Mouse (Mus musculus): ENCODE data around the gene Ppfia3. TPM values are rescaled to one million over a fixed set of nuclear protein-coding genes. Genes with fewer than 3 reads are reported as not detected.
"Not testable (repeated sequence)": the region's sequence is repeated elsewhere in the genome, so short reads cannot be mapped to it uniquely, and the experiment has no call there.

Gene Ppfia3
- total and polyA plus RNA-seq, 2 experiments from 2014 or later: 0.68 to 1.8 TPM

DNA sequence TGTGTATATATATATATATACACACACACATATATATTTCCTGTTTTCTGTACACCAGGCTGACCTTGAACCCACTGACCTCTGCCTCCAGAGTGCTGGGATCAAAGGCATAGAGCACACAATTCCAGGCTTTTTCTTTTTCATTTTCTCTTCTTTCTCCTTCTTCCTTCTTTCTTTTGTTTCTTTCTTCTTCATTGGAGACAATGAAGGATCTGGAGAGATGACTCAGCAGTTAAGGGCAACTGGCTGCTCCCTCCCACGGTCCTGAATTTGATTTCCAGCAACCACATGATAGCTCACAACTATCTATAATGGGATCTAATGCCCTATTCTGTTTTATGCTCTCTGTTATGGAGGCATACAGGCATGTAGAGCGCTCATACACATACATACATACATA is 30.0 kb upstream of the Ppfia3 start:
- H3K4me1 ChIP-seq (ENCODE audit: control insufficient read depth, insufficient read depth): peaks cover 19% of the 10 kb centered on the region
- no peak overlapping the region for H3K4me3 ChIP-seq (ENCODE audit: low read depth, low read length)
- H3K9me3 ChIP-seq (replicated peaks; ENCODE audit: control insufficient read depth, low read length): no peaks in the 10 kb centered on the region
- WGBS: 70% methylated on average over 2 of the region's 2 CpGs
- DNase-seq (ENCODE audit: low spot score) (no peak), ATAC-seq (ENCODE audit: insufficient read depth, low read depth) (no peak)
- no peaks in the 10 kb centered on the region for H3K27me3 ChIP-seq (ENCODE audit: control insufficient read depth, insufficient read depth, low read length)
- H3K27ac ChIP-seq (ENCODE audit: low read depth): no peak overlapping the region
- TF ChIP-seq CTCF (IDR thresholded peaks at IDR 0.05; ENCODE audit: low read depth): no peak
- TF ChIP-seq EP300 (IDR thresholded peaks at IDR 0.05; ENCODE audit: low read depth): no peak
- H3K9ac ChIP-seq (replicated peaks; ENCODE audit: low read depth, low read length): no peak overlapping the region
- H3K36me3 ChIP-seq (replicated peaks; ENCODE audit: control insufficient read depth, insufficient read depth, low read length): peaks cover 5% of the 10 kb centered on the region
- H3K4me2 ChIP-seq (ENCODE audit: low read depth, low read length): no peak overlapping the region

DNA sequence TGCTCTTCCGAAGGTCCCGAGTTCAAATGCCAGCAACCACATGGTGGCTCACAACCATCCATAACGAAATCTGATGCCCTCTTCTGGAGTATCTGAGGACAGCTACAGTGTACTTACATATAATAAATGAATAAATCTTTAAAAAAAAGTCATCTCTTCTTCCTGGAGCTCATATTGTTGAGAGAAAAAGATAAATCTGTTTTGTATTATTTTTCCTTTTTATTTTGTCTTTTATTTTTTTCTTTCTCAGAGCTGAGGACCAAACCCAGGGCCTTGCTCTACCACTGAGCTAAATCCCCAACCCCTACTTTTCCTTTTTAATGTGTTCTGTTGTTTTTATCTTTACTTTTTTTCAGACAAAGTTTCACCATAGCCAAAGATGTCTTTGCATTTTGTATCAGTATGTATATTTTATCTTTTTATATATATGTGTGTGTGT is 29.5 kb upstream of the Ppfia3 start:
- H3K36me3 ChIP-seq (replicated peaks; ENCODE audit: control insufficient read depth, insufficient read depth, low read length); H3K9me3 ChIP-seq (replicated peaks; ENCODE audit: control insufficient read depth, low read length); H3K27me3 ChIP-seq (ENCODE audit: control insufficient read depth, insufficient read depth, low read length); DNase-seq (ENCODE audit: low spot score): not testable (repeated sequence)
- peak; percentile 14; the same call in 1 of the 2 replicates for TF ChIP-seq CTCF (IDR thresholded peaks at IDR 0.05; ENCODE audit: low read depth)
- H3K4me3 ChIP-seq (ENCODE audit: low read depth, low read length): peak overlapping the region; percentile 53
- H3K9ac ChIP-seq (replicated peaks; ENCODE audit: low read depth, low read length): 0 out of 2 replicates have a peak overlapping the region, but pooled peaks have one; percentile 26
- peaks cover 19% of the 10 kb centered on the region for H3K4me1 ChIP-seq (ENCODE audit: control insufficient read depth, insufficient read depth)
- peak overlapping the region; percentile 81 for H3K27ac ChIP-seq (ENCODE audit: low read depth)
- 5% methylated on average over 3 of the region's 3 CpGs for WGBS
- ATAC-seq (ENCODE audit: insufficient read depth, low read depth): peak; percentile 31; the same call in 1 of the 2 replicates
- H3K4me2 ChIP-seq (ENCODE audit: low read depth, low read length): peak overlapping the region; percentile 58

DNA sequence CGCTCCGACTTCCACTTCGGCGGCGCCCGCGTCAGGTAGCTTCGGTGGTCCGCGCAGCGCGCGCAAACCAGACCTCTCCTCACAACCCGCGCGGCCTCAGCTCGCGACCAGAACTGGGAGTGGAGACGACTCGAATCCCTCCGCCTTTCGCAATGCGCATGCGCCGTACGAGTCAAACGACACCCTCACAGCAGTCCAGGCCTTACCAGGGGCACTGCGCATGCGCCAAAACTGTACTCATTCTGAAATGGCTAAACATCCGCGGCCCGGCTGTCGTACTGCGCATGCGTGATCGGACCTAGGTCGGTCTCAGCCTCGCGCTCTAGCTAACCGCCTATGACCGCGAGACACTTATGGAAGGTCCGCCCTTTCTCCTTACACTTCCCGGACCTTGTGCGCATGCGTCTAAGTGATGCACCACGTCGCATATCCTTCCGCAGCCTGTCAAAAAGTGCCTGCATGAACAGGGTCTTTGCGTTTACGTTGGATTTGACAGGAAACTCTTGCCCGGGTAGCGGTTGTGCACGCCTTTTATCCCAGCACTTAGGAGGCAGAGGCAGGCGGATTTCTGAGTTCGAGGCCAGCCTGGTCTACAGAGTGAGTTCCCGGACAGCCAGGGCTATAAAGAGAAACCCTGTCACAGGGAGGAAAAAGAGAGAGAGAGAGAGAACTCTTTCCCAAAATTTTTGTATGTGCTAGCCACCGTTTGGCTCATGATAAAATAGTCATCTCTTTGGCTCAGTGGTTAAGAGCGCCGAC is 28.9 kb upstream of the Ppfia3 start, which contains the start of gene Snrnp70:
Gene Snrnp70, minus strand, starts transcription at position 165 of the 759 bp plus-strand sequence.
- peak; percentile 97 for ATAC-seq (ENCODE audit: insufficient read depth, low read depth)

DNA sequence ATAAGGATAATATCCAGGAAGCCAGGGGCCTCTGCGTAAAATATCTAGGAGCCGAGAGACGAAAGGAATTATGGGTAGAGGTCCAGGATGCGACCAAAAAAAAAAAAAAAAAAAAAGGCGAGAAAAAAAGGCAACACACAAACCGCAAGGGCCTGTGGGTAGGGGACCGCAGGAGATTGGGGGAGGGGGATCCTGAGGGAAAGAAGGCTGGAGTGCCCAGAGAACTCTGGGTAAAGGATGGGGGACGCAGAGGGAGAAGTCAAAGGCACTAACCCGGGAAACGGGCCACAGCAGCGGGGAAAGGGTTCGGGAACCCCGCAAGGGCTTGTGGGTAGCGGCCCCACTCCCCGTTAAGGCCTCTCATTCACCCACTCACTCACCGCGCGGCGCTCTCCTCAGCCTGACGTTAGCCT is 28.3 kb upstream of the Ppfia3 start:
- ATAC-seq (ENCODE audit: insufficient read depth, low read depth) (peak; percentile 63), DNase-seq (ENCODE audit: low spot score) (peak; percentile 75)
- Histone ChIP-seq H3K4me1 (ENCODE audit: control insufficient read depth, insufficient read depth) (peaks cover 19% of the 10 kb centered on the region), H3K4me3 (ENCODE audit: low read depth, low read length) (peak overlapping the region; percentile 66), H3K4me2 (ENCODE audit: low read depth, low read length) (peak overlapping the region; percentile 95), H3K27me3 (ENCODE audit: control insufficient read depth, insufficient read depth, low read length) (no peaks in the 10 kb centered on the region), H3K27ac (ENCODE audit: low read depth) (peak overlapping the region; percentile 95), H3K36me3 (replicated peaks; ENCODE audit: control insufficient read depth, insufficient read depth, low read length) (peaks cover 19% of the 10 kb centered on the region), H3K9me3 (replicated peaks; ENCODE audit: control insufficient read depth, low read length) (no peaks in the 10 kb centered on the region), H3K9ac (replicated peaks; ENCODE audit: low read depth, low read length) (peak overlapping the region; percentile 79)
- WGBS: under 1% methylated on average over 20 of the region's 20 CpGs
- TF ChIP-seq EP300 (IDR thresholded peaks at IDR 0.05; ENCODE audit: low read depth): no peak
- TF ChIP-seq CTCF (IDR thresholded peaks at IDR 0.05; ENCODE audit: low read depth): no peak

More for the DNA sequence above, 28.9 kb upstream of the Ppfia3 start, which contains the start of gene Snrnp70:
- DNase-seq (ENCODE audit: low spot score): peak; percentile 100
- Histone ChIP-seq H3K9me3 (replicated peaks; ENCODE audit: control insufficient read depth, low read length) (no peaks in the 10 kb centered on the region), H3K4me1 (ENCODE audit: control insufficient read depth, insufficient read depth) (peaks cover 19% of the 10 kb centered on the region), H3K4me2 (ENCODE audit: low read depth, low read length) (peak within 1 kb of the TSS; percentile 95), H3K27ac (ENCODE audit: low read depth) (peak within 1 kb of the TSS; percentile 95), H3K36me3 (replicated peaks; ENCODE audit: control insufficient read depth, insufficient read depth, low read length) (peaks cover 13% of the 10 kb centered on the region), H3K9ac (replicated peaks; ENCODE audit: low read depth, low read length) (peak within 1 kb of the TSS; percentile 79), H3K27me3 (ENCODE audit: control insufficient read depth, insufficient read depth, low read length) (no peaks in the 10 kb centered on the region), H3K4me3 (ENCODE audit: low read depth, low read length) (peak within 1 kb of the TSS; percentile 66)
- TF ChIP-seq EP300 (IDR thresholded peaks at IDR 0.05; ENCODE audit: low read depth) (no peak), CTCF (IDR thresholded peaks at IDR 0.05; ENCODE audit: low read depth) (no peak)
- WGBS: under 1% methylated on average over 60 of the region's 60 CpGs

DNA sequence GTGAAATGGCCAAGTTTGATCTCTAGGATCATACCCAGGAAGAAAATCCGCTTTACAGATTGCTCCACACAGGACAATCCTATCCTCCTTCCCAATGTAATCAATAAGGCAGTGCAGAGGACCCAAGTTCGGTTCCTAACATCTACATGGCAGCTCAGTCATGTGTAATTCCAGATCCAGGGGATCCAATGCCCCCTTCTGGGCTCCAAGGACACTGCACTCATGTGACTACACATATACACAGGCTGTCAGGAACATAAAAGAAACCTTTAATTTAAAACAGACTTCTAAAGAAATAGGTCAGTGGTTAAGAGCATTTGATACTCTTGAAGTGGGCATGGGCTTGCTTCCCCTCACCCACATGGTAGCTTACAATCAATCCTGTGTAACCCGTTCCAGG is 19.3 kb upstream of the Ppfia3 start:
- H3K27ac ChIP-seq (ENCODE audit: low read depth): no peak overlapping the region
- H3K36me3 ChIP-seq (replicated peaks; ENCODE audit: control insufficient read depth, insufficient read depth, low read length): peaks cover 100% of the 10 kb centered on the region
- no peak for ATAC-seq (ENCODE audit: insufficient read depth, low read depth)
- TF ChIP-seq EP300 (IDR thresholded peaks at IDR 0.05; ENCODE audit: low read depth) (no peak), CTCF (IDR thresholded peaks at IDR 0.05; ENCODE audit: low read depth) (peak; percentile 17; the same call in 1 of the 2 replicates)
- no peak for DNase-seq (ENCODE audit: low spot score)
- H3K4me3 ChIP-seq (ENCODE audit: low read depth, low read length): no peak overlapping the region
- H3K4me2 ChIP-seq (ENCODE audit: low read depth, low read length): no peak overlapping the region
- H3K9ac ChIP-seq (replicated peaks; ENCODE audit: low read depth, low read length): no peak overlapping the region
- H3K4me1 ChIP-seq (ENCODE audit: control insufficient read depth, insufficient read depth): peaks cover 9% of the 10 kb centered on the region; the same call in 1 of the 2 replicates
- H3K9me3 ChIP-seq (replicated peaks; ENCODE audit: control insufficient read depth, low read length): no peaks in the 10 kb centered on the region
- WGBS: 92% methylated on average over 3 of the region's 3 CpGs
- H3K27me3 ChIP-seq (ENCODE audit: control insufficient read depth, insufficient read depth, low read length): no peaks in the 10 kb centered on the region

Data from heart, postnatal 0 days (tissue).